Mouse (Mus musculus): ENCODE data around the gene Kcnq5. TPM values are rescaled to one million over a fixed set of nuclear protein-coding genes. Genes with fewer than 3 reads are reported as not detected.

Gene Kcnq5
- total and polyA plus RNA-seq, 3 experiments: 6.5 to 8.7 (median 8.2) TPM

DNA sequence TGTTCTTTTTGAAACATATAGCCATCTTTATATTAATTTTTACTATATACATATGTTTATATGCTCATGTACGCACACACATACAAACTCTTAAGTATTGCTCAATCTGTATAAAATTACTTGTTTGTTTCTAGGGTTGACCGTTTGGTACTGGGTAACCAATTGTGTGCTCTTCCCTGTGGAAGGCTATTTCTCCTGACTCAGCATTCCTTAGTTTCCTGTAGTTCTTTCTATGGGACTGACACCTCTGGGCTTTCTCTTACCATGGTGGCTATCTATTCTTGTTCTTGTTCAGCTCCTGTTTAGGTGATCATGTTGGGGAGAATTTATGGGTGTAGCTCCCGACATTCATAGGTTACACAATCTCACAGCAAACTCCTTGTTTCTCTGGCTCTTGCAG, 473.1 kb downstream of the Kcnq5 start:
- in situ Hi-C loops (cut with MboI; ENCODE audit: low pct_ligation_motif_present, low pct_unique_long_range_greater_than_20kb, low sequenced_read_pairs) (no loop called here), dilution Hi-C loops (cut with MboI; ENCODE audit: extremely low pct_ligation_motif_present, extremely low pct_unique_long_range_greater_than_20kb, low sequenced_read_pairs) (no loop called here)
- H3K4me1 ChIP-seq (ENCODE audit: control insufficient read depth in 1 of 2, insufficient read depth in 2 of 2): peaks cover 0 to under 1% of the 10 kb centered on the region in 2 experiments; a peak in 1 of 4 replicates
- no peaks in the 10 kb centered on the region for H3K79me2 ChIP-seq (replicated peaks; ENCODE audit: control insufficient read depth, extremely low read depth, insufficient read depth, poor library complexity, severe bottlenecking)
- TF ChIP-seq MAFK (IDR thresholded peaks at IDR 0.05; ENCODE audit: insufficient replicate concordance, low read length) (peak; percentile 79), RCOR1 (conservative IDR thresholded peaks at IDR 0.05; ENCODE audit: low read depth, low read length) (no peak), MAX (IDR thresholded peaks at IDR 0.05; ENCODE audit: low read length) (no peak)
- H3K27ac ChIP-seq (ENCODE audit: insufficient read depth, low read depth): no peak overlapping the region
- peaks cover 2 to 10% of the 10 kb centered on the region in 2 experiments for H3K36me3 ChIP-seq (replicated peaks in 1 of 2; ENCODE audit: control insufficient read depth in 1 of 2, insufficient read depth in 1 of 2, low read length in 1 of 2)
- peaks cover 4% of the 10 kb centered on the region for H3K9me3 ChIP-seq (replicated peaks; ENCODE audit: low read length)
- no peak overlapping the region for H3K4me3 ChIP-seq (replicated peaks in 1 of 3; ENCODE audit: low read depth in 2 of 3, low read length in 2 of 3, poor library complexity in 1 of 3)
- H3K27me3 ChIP-seq (replicated peaks): no peaks in the 10 kb centered on the region
- no peak for DNase-seq (ENCODE audit: extremely low read depth)
- no peak overlapping the region for H3K9ac ChIP-seq (ENCODE audit: insufficient read depth, low read depth)
- H3K4me2 ChIP-seq (ENCODE audit: insufficient read depth, low read depth, poor library complexity, severe bottlenecking): no peak overlapping the region

DNA sequence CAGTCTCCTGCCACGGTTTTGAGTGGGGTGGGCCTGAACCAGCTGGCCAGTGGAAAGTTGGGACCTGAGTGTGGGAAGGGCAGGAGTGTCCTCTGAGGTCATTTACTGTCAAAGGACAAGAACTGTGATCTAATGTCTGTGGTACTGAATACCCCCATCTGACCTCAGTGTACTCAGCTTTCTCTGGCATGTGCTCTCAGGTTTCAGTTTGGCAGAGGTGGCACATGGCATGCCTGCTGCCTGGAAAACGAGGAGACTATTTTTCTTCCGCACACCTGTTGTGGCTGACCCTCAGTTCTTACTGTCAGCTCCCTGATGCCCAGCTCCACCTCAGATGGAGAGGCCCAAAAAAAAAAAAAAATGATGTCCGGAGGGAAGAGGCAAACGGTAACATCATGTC, 475.5 kb downstream of the Kcnq5 start:
- Histone ChIP-seq H3K9ac (ENCODE audit: insufficient read depth, low read depth) (no peak overlapping the region), H3K4me3 (replicated peaks in 1 of 3; ENCODE audit: low read depth in 2 of 3, low read length in 2 of 3, poor library complexity in 1 of 3) (no peak overlapping the region), H3K4me2 (ENCODE audit: insufficient read depth, low read depth, poor library complexity, severe bottlenecking) (no peak overlapping the region), H3K36me3 (replicated peaks in 1 of 2; ENCODE audit: control insufficient read depth in 1 of 2, insufficient read depth in 1 of 2, low read length in 1 of 2) (peaks cover 6 to 14% of the 10 kb centered on the region in 2 experiments), H3K4me1 (ENCODE audit: control insufficient read depth in 1 of 2, insufficient read depth in 2 of 2) (peaks cover 3 to 12% of the 10 kb centered on the region in 2 experiments; a peak in 1 of 4 replicates), H3K27ac (ENCODE audit: insufficient read depth, low read depth) (no peak overlapping the region), H3K9me3 (replicated peaks; ENCODE audit: low read length) (peaks cover 4% of the 10 kb centered on the region), H3K27me3 (replicated peaks) (no peaks in the 10 kb centered on the region), H3K79me2 (replicated peaks; ENCODE audit: control insufficient read depth, extremely low read depth, insufficient read depth, poor library complexity, severe bottlenecking) (no peaks in the 10 kb centered on the region)
- in situ Hi-C loops (cut with MboI; ENCODE audit: low pct_ligation_motif_present, low pct_unique_long_range_greater_than_20kb, low sequenced_read_pairs): no loop called here
- DNase-seq (ENCODE audit: extremely low read depth): no peak
- TF ChIP-seq ZMIZ1 (IDR thresholded peaks at IDR 0.05; ENCODE audit: low read depth, low read length): no peak
- dilution Hi-C loops (cut with MboI; ENCODE audit: extremely low pct_ligation_motif_present, extremely low pct_unique_long_range_greater_than_20kb, low sequenced_read_pairs): no loop called here

DNA sequence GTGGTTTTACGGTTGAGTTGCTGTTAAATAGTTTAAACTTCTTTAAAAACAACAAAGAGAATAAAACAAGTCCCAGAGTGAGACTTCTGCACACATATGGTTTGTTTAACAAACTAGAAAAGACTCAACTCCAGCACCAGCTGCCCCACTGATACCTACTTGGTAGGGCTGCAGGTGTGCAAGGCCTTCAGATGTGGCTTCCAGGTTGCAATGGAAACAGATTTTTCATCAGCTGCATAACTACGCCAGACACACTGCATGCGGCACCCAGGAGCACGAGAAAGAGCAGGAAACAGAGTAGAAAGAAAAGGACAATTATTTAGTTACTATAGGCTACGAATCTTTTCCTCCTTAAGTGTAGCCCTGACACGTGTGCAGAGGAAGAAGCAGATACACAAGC, 492.4 kb downstream of the Kcnq5 start:
- TF ChIP-seq NELFE (IDR thresholded peaks at IDR 0.05; ENCODE audit: low read depth, low read length) (no peak), TCF12 (IDR thresholded peaks at IDR 0.05; ENCODE audit: low read depth, low read length) (0 out of 2 replicates have a peak, but pooled peaks have one; percentile 9)
- dilution Hi-C loops (cut with MboI; ENCODE audit: extremely low pct_ligation_motif_present, extremely low pct_unique_long_range_greater_than_20kb, low sequenced_read_pairs): no loop called here

DNA sequence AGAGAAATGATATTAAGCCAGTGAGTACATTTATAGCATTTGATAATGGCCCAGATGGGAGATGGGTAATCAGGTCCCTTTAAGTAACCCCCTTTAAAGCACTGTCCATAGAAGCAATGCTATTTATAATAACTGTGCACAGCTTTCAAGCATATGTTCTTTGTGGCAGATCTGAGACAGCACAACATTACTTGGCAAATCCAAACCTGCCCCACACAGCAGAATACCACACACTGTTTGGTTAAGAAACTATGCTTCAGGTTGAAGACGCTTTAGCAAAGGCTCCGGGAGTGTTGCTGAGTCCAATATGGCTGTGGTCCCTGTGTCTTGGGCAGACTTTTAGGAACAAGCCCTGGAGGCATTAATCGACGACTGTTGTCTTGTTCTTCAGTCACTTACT, 495.3 kb downstream of the Kcnq5 start:
- Histone ChIP-seq H3K4me3 (replicated peaks in 1 of 3; ENCODE audit: low read depth in 2 of 3, low read length in 2 of 3, poor library complexity in 1 of 3) (no peak overlapping the region), H3K79me2 (replicated peaks; ENCODE audit: control insufficient read depth, extremely low read depth, insufficient read depth, poor library complexity, severe bottlenecking) (no peaks in the 10 kb centered on the region), H3K4me1 (ENCODE audit: control insufficient read depth in 1 of 2, insufficient read depth in 2 of 2) (0 out of 4 replicates have a peak, but pooled peaks cover 0 to 4% of the 10 kb centered on the region in 2 experiments), H3K9ac (ENCODE audit: insufficient read depth, low read depth) (no peak overlapping the region), H3K27me3 (replicated peaks) (no peaks in the 10 kb centered on the region), H3K36me3 (replicated peaks in 1 of 2; ENCODE audit: control insufficient read depth in 1 of 2, insufficient read depth in 1 of 2, low read length in 1 of 2) (peaks cover 0 to 6% of the 10 kb centered on the region in 2 experiments), H3K27ac (ENCODE audit: insufficient read depth, low read depth) (no peak overlapping the region), H3K4me2 (ENCODE audit: insufficient read depth, low read depth, poor library complexity, severe bottlenecking) (no peak overlapping the region), H3K9me3 (replicated peaks; ENCODE audit: low read length) (no peaks in the 10 kb centered on the region)
- DNase-seq (ENCODE audit: extremely low read depth): no peak
- dilution Hi-C loops (cut with MboI; ENCODE audit: extremely low pct_ligation_motif_present, extremely low pct_unique_long_range_greater_than_20kb, low sequenced_read_pairs): no loop called here
- in situ Hi-C loops (cut with MboI; ENCODE audit: low pct_ligation_motif_present, low pct_unique_long_range_greater_than_20kb, low sequenced_read_pairs): no loop called here
- no peak for TF ChIP-seq RCOR1 (conservative IDR thresholded peaks at IDR 0.05; ENCODE audit: low read depth, low read length)
- no peak for TF ChIP-seq ZC3H11A (IDR thresholded peaks at IDR 0.05; ENCODE audit: low read depth, low read length)
- no peak for TF ChIP-seq CHD1 (IDR thresholded peaks at IDR 0.05; ENCODE audit: low read depth, low read length)
- TF ChIP-seq PAX5 (IDR thresholded peaks at IDR 0.05; ENCODE audit: low read length): no peak
- TF ChIP-seq MXI1 (IDR thresholded peaks at IDR 0.05; ENCODE audit: low read depth, low read length): no peak
- no peak for TF ChIP-seq MAFK (IDR thresholded peaks at IDR 0.05; ENCODE audit: insufficient replicate concordance, low read length)
- no peak for TF ChIP-seq ZNF384 (IDR thresholded peaks at IDR 0.05; ENCODE audit: low read depth, low read length)
- no peak for TF ChIP-seq TCF12 (IDR thresholded peaks at IDR 0.05; ENCODE audit: low read depth, low read length)
- TF ChIP-seq HCFC1 (IDR thresholded peaks at IDR 0.05; ENCODE audit: low read depth, low read length): no peak
- no peak for TF ChIP-seq ETS1 (conservative IDR thresholded peaks at IDR 0.05; ENCODE audit: low read depth, low read length)
- TF ChIP-seq ELF1 (IDR thresholded peaks at IDR 0.05; ENCODE audit: low read depth, low read length): no peak
- TF ChIP-seq E2F4 (IDR thresholded peaks at IDR 0.05; ENCODE audit: insufficient replicate concordance, low read depth, low read length): no peak
- no peak for TF ChIP-seq RAD21 (IDR thresholded peaks at IDR 0.05; ENCODE audit: low read depth, low read length)
- TF ChIP-seq MAX (IDR thresholded peaks at IDR 0.05; ENCODE audit: low read length): no peak
- no peak for TF ChIP-seq JUN (IDR thresholded peaks at IDR 0.05; ENCODE audit: insufficient read depth, low read depth, low read length)
- TF ChIP-seq ZMIZ1 (IDR thresholded peaks at IDR 0.05; ENCODE audit: low read depth, low read length): no peak
- TF ChIP-seq POLR2AphosphoS2 (IDR thresholded peaks at IDR 0.05; ENCODE audit: low read depth, low read length): no peak

More for the DNA sequence above, 492.4 kb downstream of the Kcnq5 start:
- H3K4me2 ChIP-seq (ENCODE audit: insufficient read depth, low read depth, poor library complexity, severe bottlenecking): no peak overlapping the region
- in situ Hi-C loops (cut with MboI; ENCODE audit: low pct_ligation_motif_present, low pct_unique_long_range_greater_than_20kb, low sequenced_read_pairs): no loop called here
- no peaks in the 10 kb centered on the region for H3K27me3 ChIP-seq (replicated peaks)
- no peaks in the 10 kb centered on the region for H3K9me3 ChIP-seq (replicated peaks; ENCODE audit: low read length)
- 0 out of 4 replicates have a peak, but pooled peaks cover 0 to 4% of the 10 kb centered on the region in 2 experiments for H3K4me1 ChIP-seq (ENCODE audit: control insufficient read depth in 1 of 2, insufficient read depth in 2 of 2)
- H3K27ac ChIP-seq (ENCODE audit: insufficient read depth, low read depth): no peak overlapping the region
- no peak overlapping the region for H3K9ac ChIP-seq (ENCODE audit: insufficient read depth, low read depth)
- no peak overlapping the region for H3K4me3 ChIP-seq (replicated peaks in 1 of 3; ENCODE audit: low read depth in 2 of 3, low read length in 2 of 3, poor library complexity in 1 of 3)
- no peak for DNase-seq (ENCODE audit: extremely low read depth)
- peaks cover 0 to 7% of the 10 kb centered on the region in 2 experiments for H3K36me3 ChIP-seq (replicated peaks in 1 of 2; ENCODE audit: control insufficient read depth in 1 of 2, insufficient read depth in 1 of 2, low read length in 1 of 2)
- no peaks in the 10 kb centered on the region for H3K79me2 ChIP-seq (replicated peaks; ENCODE audit: control insufficient read depth, extremely low read depth, insufficient read depth, poor library complexity, severe bottlenecking)
